Mouse (Mus musculus): ENCODE measurements around the gene Bpgm. TPM values are rescaled to one million over a fixed set of nuclear protein-coding genes. Genes with fewer than 3 reads are reported as not detected.

Gene Bpgm
- 21.6 and 29.2 TPM in 2 replicates for total RNA-seq (2014; rRNA removed; ENCODE audit: low replicate concordance)
- polyA plus RNA-seq (2015; fragmentation: Nextera tagmentation; extraction: Ambion mirVana): 20.4 and 26.3 TPM in 2 replicates

GRCm38 (mm10) chr6:34475974-34476794 lies at the start of gene Bpgm:
Gene Bpgm, plus strand, starts transcription at chr6:34476207.
- DNase-seq (ENCODE audit: low spot score) (peak; percentile 97), ATAC-seq (ENCODE audit: insufficient read depth, low read depth) (peak; percentile 99)
- H3K4me1 ChIP-seq (ENCODE audit: control insufficient read depth, insufficient read depth): peaks cover 15% of the 10 kb centered on the region; the same call in 1 of the 2 replicates
- H3K9me3 ChIP-seq (replicated peaks; ENCODE audit: control insufficient read depth, low read length): no peaks in the 10 kb centered on the region
- H3K4me2 ChIP-seq (ENCODE audit: low read depth, low read length): peak within 1 kb of the TSS; percentile 73
- peak within 1 kb of the TSS; percentile 70 for H3K27ac ChIP-seq (ENCODE audit: low read depth)
- no peaks in the 10 kb centered on the region for H3K27me3 ChIP-seq (ENCODE audit: control insufficient read depth, insufficient read depth, low read length)
- H3K9ac ChIP-seq (replicated peaks; ENCODE audit: low read depth, low read length): peak within 1 kb of the TSS; percentile 61
- peak within 1 kb of the TSS; percentile 67 for H3K4me3 ChIP-seq (ENCODE audit: low read depth, low read length)
- WGBS: 1% methylated on average over 35 of the region's 35 CpGs
- H3K36me3 ChIP-seq (replicated peaks; ENCODE audit: control insufficient read depth, insufficient read depth, low read length): no peaks in the 10 kb centered on the region
- TF ChIP-seq CTCF (IDR thresholded peaks at IDR 0.05; ENCODE audit: low read depth) (no peak), EP300 (IDR thresholded peaks at IDR 0.05; ENCODE audit: low read depth) (no peak; the same call in 1 of the 2 replicates)

- H3K36me3 ChIP-seq (replicated peaks; ENCODE audit: control insufficient read depth, insufficient read depth, low read length): no peaks in the 10 kb centered on the region
- 49% methylated on average over 2 of the region's 2 CpGs for WGBS
- H3K4me1 ChIP-seq (ENCODE audit: control insufficient read depth, insufficient read depth): no peaks in the 10 kb centered on the region
- H3K27me3 ChIP-seq (ENCODE audit: control insufficient read depth, insufficient read depth, low read length): no peaks in the 10 kb centered on the region
- ATAC-seq (ENCODE audit: insufficient read depth, low read depth) (no peak), DNase-seq (ENCODE audit: low spot score) (no peak)
- no peak overlapping the region for H3K9ac ChIP-seq (replicated peaks; ENCODE audit: low read depth, low read length)
- no peak overlapping the region for H3K27ac ChIP-seq (ENCODE audit: low read depth)
- H3K9me3 ChIP-seq (replicated peaks; ENCODE audit: control insufficient read depth, low read length): no peaks in the 10 kb centered on the region
- H3K4me3 ChIP-seq (ENCODE audit: low read depth, low read length): no peak overlapping the region
- H3K4me2 ChIP-seq (ENCODE audit: low read depth, low read length): no peak overlapping the region
- TF ChIP-seq EP300 (IDR thresholded peaks at IDR 0.05; ENCODE audit: low read depth): no peak
- no peak for TF ChIP-seq CTCF (IDR thresholded peaks at IDR 0.05; ENCODE audit: low read depth)
Observed at GRCm38 (mm10) chr6:34439006-34439405, 37.0 kb upstream of the Bpgm start.

GRCm38 (mm10) chr6:34441556-34442257 lies 34.3 kb upstream of the Bpgm start:
- H3K27me3 ChIP-seq (ENCODE audit: control insufficient read depth, insufficient read depth, low read length): no peaks in the 10 kb centered on the region
- H3K9me3 ChIP-seq (replicated peaks; ENCODE audit: control insufficient read depth, low read length): no peaks in the 10 kb centered on the region
- TF ChIP-seq EP300 (IDR thresholded peaks at IDR 0.05; ENCODE audit: low read depth): no peak
- no peak for TF ChIP-seq CTCF (IDR thresholded peaks at IDR 0.05; ENCODE audit: low read depth)
- ATAC-seq (ENCODE audit: insufficient read depth, low read depth) (no peak), DNase-seq (ENCODE audit: low spot score) (no peak)
- no peak overlapping the region for H3K27ac ChIP-seq (ENCODE audit: low read depth)
- 54% methylated on average over 9 of the region's 9 CpGs for WGBS
- H3K4me3 ChIP-seq (ENCODE audit: low read depth, low read length): no peak overlapping the region
- no peaks in the 10 kb centered on the region for H3K36me3 ChIP-seq (replicated peaks; ENCODE audit: control insufficient read depth, insufficient read depth, low read length)
- H3K4me1 ChIP-seq (ENCODE audit: control insufficient read depth, insufficient read depth): no peaks in the 10 kb centered on the region
- H3K4me2 ChIP-seq (ENCODE audit: low read depth, low read length): no peak overlapping the region
- no peak overlapping the region for H3K9ac ChIP-seq (replicated peaks; ENCODE audit: low read depth, low read length)

- Histone ChIP-seq H3K27me3 (ENCODE audit: control insufficient read depth, insufficient read depth, low read length) (no peaks in the 10 kb centered on the region), H3K4me1 (ENCODE audit: control insufficient read depth, insufficient read depth) (no peaks in the 10 kb centered on the region), H3K27ac (ENCODE audit: low read depth) (no peak overlapping the region), H3K9ac (replicated peaks; ENCODE audit: low read depth, low read length) (no peak overlapping the region), H3K4me2 (ENCODE audit: low read depth, low read length) (no peak overlapping the region), H3K36me3 (replicated peaks; ENCODE audit: control insufficient read depth, insufficient read depth, low read length) (no peaks in the 10 kb centered on the region), H3K9me3 (replicated peaks; ENCODE audit: control insufficient read depth, low read length) (no peaks in the 10 kb centered on the region), H3K4me3 (ENCODE audit: low read depth, low read length) (no peak overlapping the region)
- TF ChIP-seq EP300 (IDR thresholded peaks at IDR 0.05; ENCODE audit: low read depth) (no peak), CTCF (IDR thresholded peaks at IDR 0.05; ENCODE audit: low read depth) (no peak)
- ATAC-seq (ENCODE audit: insufficient read depth, low read depth): no peak
- no peak for DNase-seq (ENCODE audit: low spot score)
- WGBS: 49% methylated on average over 2 of the region's 2 CpGs
Observed at GRCm38 (mm10) chr6:34443791-34444190, 32.2 kb upstream of the Bpgm start.

GRCm38 (mm10) chr6:34447961-34448360 lies 28.0 kb upstream of the Bpgm start:
- H3K9me3 ChIP-seq (replicated peaks; ENCODE audit: control insufficient read depth, low read length): no peaks in the 10 kb centered on the region
- no peaks in the 10 kb centered on the region for H3K27me3 ChIP-seq (ENCODE audit: control insufficient read depth, insufficient read depth, low read length)
- H3K9ac ChIP-seq (replicated peaks; ENCODE audit: low read depth, low read length): no peak overlapping the region
- DNase-seq (ENCODE audit: low spot score) (peak; percentile 78), ATAC-seq (ENCODE audit: insufficient read depth, low read depth) (no peak)
- H3K4me3 ChIP-seq (ENCODE audit: low read depth, low read length): no peak overlapping the region
- no peaks in the 10 kb centered on the region for H3K36me3 ChIP-seq (replicated peaks; ENCODE audit: control insufficient read depth, insufficient read depth, low read length)
- WGBS: 5% methylated on average over 2 of the region's 2 CpGs
- TF ChIP-seq CTCF (IDR thresholded peaks at IDR 0.05; ENCODE audit: low read depth) (peak; percentile 91), EP300 (IDR thresholded peaks at IDR 0.05; ENCODE audit: low read depth) (no peak)
- no peak overlapping the region for H3K4me2 ChIP-seq (ENCODE audit: low read depth, low read length)
- H3K4me1 ChIP-seq (ENCODE audit: control insufficient read depth, insufficient read depth): no peaks in the 10 kb centered on the region; the same call in 1 of the 2 replicates
- no peak overlapping the region for H3K27ac ChIP-seq (ENCODE audit: low read depth)

All from heart, postnatal 0 days (tissue).